Mouse (Mus musculus) retina, adult 2 months (tissue): ENCODE results near the gene Atg5.

Experiments
- DNase-seq: peaks from one replicate; pipeline ENCODE4 v3.0.0-alpha.2; 2012; ENCODE audit warnings: low read depth, low spot score

Atg5 gene

DNA sequence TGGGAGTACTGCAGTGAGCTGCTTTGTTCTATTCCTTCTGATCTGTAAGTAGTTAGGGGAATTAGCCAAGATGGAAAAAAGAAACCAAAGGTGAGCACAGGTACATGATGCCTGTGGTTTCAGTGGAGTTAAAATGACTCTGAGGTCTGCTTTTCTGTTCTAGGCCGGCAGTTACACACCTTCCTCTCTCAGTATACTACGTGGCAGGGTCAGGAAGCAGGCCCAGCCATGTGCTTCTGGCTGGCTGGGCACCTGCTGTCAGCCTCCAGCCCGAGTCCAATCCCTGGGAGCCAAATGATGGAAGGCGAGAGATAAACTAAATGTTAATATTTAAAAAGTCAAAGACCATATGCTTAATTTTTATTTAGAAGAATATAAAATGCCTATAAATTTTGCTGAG lies 85.3 kb downstream of the Atg5 start:
- DNase-seq: no peak

DNA sequence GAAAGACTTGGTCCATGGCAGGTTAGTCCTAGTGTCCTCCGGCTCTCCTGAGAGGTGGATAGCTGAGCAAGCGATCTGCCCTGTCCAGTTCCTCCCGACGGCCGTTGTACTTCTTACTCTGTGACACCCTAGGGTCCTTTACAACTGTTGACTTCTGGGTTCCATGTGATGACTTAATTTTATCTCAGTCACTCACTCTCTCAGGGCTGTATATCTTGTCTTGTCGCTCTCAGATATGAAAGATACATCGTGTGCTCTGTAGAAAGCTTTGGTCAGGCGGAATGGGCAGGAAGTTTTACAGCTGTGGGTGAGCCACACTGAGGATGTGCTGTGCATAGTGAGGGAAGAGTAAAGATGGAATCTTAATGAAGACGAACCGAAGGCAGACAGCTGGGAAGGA lies 86.2 kb downstream of the Atg5 start:
- DNase-seq: no peak

DNA sequence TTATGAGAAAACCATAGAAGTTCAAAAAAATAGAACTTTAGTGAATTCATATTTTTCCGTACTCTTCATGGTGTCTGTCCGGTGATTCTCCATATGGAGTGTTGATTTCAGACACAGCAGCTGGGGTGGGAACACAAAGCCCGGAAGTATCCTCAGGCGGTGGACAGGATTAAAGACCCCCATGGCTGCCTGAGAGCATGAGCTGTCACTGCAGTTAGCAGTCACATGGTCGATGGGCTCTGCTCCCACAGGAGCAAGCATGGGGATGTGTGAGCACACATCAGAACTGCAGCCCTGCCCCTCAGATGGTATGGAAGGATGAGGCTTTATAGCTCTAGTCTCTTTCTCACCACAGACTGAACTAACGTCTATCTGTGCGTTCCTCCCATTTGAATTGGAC lies 87.1 kb downstream of the Atg5 start:
- no peak for DNase-seq

DNA sequence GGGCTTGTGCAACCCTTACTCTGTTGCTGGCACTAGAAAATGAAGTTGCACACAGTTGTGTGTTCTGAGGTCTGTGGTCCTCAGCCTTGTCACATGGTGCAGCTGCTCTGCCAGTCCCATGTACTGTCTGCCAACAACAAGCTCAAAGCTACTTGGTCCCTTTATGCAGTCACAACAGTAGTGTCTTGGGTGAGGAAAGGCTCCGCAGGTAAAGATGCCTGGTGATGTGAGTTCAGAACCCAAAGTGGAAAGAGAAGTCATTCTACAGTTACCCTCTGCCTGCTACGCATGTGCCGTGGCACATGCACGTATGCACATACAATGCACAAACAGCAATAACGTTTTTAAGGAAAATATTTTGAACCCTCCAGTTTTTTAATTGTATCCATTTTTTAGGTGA lies 88.5 kb downstream of the Atg5 start:
- no peak for DNase-seq

DNA sequence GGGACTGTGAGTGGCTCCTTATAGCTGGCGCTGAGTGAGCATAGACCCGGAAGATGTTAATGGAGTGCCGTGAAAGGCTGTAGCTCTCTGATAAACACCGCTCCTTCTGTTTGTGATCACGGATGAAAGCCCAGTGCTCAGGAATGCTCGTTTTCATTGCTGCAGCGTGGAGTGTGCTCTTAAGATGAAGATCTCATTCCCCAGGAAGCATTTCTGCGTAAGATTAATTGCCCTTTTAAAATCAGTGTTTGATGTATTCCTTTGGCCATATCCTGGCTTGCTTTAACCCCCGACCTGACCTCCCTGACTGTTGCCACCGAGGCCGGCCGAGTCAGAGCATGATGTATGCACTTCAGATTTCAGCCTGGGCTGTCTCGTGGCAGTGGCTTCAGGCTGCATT lies 89.2 kb downstream of the Atg5 start:
- no peak for DNase-seq

DNA sequence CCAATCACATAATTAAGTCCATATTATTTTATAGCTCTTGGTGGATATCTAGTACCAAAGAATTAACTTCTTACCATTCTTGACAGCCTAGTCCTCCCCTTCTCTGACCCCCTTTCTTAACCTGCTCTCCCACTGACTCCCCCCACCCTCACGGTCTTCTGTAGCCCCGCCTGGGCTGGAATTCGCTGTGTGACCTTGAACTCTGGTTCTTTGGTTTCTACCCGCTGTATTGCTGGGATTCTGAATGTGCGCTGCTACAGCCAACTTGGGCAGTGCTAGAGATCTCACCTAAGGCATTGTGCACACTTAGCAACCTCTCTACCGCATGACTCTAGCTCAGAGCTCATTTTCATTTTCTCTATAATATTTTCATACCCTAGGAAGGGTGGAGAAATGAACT lies 90.7 kb downstream of the Atg5 start:
- DNase-seq: no peak

DNA sequence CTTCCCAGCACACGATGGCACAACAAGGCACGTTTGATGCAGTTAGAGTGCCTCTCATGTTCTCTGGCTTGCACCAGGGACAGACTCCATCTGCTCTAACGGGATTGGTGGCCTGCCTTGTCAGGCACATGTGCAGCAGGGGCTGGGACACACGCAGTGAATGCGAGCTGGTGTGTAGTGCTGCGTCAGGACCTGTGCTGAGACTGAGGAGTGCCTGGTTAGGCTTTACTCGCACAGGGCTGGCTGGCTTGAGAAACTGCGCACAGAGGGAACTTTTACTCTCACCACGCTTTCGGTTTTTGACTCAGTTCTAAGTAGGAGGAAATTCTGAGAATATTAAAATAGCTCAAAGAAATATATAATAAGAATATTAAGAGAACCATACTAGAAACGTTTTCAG lies 92.5 kb downstream of the Atg5 start:
- DNase-seq: no peak

DNA sequence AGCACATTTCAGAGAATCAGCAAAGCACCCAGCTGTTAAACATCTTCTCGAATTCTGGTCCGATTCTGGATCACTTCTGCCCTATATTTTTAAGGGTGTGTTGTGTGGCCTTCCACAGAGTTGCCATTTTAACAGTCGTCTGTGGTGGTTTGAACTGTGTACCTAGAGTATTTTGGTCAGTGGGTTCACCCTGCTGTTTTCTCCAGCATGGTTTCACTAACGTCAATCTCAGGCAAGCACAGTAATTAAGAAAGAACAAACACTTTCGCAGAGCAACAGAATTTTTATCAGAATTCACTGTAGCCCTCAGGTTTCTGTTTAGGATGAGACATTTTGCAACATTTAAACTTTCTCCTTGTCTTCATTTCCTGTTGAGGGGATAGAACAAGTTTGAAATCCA lies 94.3 kb downstream of the Atg5 start:
- no peak for DNase-seq

DNA sequence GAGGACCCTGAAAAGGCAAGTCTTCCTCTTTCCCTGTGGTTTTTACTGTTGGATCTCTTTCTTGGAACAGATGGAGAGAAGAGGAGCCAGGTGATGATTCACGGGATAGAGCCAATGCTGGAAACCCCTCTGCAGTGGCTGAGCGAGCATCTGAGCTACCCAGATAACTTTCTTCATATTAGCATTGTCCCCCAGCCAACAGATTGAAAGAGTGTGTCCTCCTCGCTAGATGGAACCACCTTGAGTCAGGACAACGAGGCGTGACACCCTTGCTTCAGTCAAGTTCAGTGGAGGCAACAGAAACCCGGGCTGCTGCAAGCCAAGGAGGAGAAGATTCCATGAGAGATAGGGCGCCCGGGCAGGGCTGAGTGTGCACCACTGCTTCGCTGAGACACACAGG lies 94.7 kb downstream of the Atg5 start:
- DNase-seq: no peak

DNA sequence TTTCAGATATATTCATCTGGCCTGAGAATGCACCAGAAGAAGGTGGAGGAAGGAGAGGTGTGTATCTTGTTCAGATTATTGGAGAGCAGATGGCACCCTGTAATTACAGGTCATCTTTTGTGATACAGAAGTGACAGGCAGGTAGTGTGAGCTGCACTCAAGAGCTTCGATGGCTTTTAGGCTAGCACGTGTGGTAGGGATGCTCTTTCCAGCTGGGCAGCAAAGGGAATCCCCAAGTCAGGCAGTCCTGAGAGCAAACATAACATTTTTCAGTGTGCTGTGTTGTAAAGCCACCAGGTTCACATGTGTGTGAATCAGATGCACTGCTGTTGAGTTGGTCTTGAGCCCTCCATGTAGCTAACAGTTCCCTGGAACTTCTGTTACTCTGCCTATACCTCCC lies 98.0 kb downstream of the Atg5 start:
- no peak for DNase-seq

DNA sequence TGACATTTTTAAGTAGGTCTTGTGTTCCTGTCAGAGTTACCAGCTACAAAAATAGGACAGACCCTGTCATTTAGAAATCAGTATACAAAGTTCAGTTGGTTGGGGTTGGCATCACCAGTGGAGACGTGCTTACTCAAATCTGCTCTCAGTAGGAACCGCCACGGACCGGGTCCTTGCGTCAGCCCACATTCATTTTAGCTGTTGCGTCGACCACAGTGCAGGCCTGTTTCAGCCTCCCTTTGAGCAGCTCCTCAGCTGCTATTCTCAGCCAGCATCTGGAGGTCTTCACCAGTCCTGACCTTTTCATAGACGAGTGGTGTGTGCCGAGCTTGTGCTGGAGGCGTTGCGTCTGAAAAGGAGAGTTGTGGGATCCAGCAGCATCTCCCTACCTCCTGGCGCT lies 98.9 kb downstream of the Atg5 start:
- DNase-seq: no peak

DNA sequence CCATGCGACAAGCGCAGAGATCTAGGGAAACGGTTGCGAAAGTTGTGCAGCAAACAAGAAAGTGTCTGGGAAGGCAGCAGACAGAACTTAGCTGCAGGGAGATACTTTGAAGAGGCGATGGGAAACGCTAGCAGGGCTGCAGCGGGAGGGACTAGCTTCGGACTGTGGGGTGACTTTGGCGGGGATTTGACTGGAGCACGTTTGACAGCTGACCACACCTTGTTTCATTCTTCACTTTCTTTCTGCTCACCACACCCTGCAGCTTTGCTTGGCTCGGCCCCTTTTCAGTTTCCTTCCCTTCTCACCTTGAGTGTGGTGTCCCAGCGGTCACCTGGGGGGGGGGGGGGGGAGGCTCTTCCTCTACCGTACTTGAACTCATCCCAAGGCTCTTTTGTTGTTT lies 100.4 kb downstream of the Atg5 start:
- no peak for DNase-seq

DNA sequence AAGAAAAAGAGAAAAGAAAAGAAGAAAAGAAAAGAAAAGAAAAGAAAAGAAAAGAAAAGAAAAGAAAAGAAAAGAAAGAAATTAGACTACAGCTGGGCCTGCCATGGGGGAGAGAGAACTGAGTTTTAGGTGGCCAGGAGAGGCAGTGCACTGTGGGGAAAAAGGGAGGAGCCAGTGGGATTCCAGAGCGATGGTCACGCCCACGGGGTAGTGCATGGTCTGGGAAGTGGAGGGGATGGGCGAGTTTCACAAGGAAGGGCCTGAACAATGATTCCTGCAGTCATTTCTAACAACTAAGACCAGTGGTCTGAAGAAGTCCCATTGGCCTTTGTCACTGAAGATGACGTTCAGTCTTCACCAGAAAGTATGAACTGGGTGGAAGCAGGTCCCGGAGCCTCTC lies 102.5 kb downstream of the Atg5 start:
- no peak for DNase-seq

DNA sequence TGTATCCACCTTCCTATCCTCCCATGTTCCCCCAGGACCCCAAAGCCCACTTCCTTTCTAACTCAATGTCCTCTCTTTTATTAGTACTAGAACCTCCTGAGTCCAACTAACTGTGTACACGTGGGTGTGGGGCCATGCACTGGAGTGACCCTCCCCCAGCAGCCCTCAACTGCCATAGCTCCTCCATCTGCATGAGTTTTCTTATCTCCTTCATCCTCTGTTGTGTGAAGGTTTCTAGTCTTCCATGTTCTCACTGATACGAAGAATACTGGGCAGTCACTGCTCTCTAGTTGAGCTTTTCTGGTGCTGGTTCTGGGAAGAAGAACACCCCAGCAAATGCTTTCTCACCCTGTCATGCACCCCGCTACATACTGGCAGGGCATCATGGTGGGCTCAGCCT lies 104.1 kb downstream of the Atg5 start:
- DNase-seq: no peak

DNA sequence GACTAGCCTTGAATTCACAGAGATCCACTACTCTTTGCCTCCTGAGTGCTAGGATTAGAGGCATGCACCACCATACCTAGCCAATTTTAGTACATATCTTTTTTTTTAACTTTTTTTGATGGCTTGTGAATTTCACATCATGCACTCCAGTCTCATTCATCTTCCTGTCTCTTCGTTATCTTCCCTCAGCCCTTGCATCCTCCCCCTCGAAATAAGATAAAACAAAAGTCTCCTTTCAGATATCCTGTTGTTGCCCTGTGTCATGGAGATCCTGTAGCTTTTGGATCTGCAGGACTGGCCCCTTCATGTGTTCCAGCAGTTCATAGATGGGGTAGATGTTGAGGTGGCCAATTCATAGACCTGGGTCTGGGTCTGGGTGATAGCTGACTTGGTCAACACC lies 106.5 kb downstream of the Atg5 start:
- DNase-seq: no peak

DNA sequence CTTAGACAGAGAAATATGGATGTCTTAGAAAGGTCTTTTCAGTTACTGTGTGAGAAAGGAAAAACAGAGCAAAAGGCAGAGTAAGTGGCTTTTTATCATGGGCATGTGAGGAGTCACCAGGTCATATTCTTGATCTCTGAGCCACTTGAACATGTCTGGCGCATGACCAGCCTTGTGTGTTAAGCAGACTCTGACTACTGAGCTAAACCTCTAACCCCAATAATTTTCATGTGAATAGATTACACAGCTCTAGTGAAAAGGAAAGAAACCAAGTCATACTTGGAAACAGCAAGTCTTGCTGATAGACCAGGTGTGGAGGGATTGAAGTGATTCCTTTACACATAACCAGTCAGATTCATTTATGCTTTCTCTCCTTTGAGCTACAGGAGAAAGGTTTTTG lies 107.3 kb downstream of the Atg5 start:
- DNase-seq: no peak

DNA sequence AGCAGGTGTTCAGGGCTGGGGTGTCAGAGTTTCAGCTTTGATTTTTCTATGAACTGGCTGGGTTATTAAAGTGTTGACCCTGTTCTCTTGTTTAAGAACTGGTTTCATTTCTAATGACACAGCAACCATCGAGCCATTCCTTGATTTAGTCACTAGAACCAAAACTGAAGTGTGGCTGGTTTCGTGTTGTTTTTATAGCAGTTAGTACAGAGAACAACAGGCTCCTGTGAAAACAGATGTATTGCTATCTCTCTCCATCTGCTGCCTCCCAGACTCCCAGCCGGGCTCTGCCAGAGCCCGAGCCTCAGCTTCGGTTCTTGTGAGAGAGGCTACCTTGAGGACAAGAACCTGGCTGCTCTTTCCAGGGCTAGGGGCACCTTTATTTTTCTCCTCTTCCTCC lies 109.7 kb downstream of the Atg5 start:
- DNase-seq: no peak

DNA sequence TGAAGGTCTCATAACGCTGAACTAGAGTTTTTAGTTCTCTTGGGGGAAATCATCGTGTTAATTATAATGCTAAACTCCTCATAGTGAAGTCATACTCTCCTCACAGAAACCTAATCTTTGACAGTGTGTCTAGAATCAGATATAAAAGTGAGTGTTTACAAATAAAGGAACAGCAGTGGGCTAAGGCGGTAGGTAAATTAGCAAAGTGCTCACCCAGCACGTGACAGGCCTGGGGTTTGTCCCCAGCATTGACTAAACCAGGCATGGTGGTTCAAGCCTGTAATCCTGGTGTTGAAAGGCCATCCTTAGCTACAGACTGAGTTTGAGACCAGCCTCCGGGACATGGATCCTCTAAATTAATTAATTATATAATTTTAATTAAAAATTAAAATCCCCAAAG lies 110.2 kb downstream of the Atg5 start:
- no peak for DNase-seq

DNA sequence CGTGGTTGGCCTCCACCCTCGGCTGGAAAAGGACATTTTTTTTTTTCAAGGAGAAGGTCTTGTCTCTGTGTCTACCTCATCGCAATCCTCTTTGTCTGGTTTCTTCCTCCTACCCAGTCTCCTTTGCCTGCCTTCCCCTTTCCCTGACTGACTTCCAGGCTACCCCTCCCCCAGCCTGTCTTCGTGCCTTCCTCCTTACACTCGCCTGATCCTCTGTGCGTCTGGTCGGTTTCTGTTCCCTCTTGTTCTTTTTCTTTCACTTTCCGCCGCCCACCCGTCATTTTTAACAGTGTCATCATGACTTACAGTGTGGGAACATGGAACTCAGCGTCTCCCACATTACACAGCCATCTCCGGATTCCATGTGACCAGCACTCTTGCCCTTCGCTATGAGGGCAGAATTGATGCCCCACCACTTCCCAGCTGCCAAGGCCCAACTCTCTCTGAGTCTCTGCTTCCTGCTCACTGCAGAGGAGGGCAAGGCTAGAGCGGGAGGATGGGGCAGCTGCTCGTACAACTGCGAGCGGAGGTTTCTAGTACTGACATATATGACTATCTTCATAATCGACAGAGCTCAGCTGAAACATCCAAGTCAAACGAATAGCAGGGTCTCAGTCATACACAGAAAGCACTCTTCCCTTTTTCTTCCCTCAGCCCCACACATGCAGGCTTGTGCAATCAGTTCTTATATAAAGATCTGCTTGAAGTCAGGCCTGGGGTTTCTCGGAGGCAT lies 112.5 kb downstream of the Atg5 start:
- no peak for DNase-seq

DNA sequence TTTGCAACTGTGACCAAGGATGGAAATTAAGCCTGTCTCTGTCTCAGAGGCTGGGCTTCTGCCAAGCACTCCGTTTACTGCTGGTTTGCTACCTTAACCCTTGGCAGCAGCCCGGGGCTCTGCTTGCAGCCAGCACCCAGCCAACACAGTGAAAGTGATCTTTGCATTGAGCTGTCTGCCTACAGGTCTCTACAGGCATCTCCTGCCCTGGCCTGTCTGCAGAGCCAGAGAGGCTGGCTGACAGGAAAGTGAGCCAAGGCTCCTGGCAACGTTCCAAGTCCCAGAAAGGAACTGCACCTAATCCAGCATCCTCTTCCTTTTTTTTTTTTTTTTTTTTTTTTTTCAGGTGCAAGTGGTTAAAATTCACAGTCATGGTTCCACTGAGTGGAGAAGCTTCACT lies 113.2 kb downstream of the Atg5 start:
- DNase-seq: no peak

DNA sequence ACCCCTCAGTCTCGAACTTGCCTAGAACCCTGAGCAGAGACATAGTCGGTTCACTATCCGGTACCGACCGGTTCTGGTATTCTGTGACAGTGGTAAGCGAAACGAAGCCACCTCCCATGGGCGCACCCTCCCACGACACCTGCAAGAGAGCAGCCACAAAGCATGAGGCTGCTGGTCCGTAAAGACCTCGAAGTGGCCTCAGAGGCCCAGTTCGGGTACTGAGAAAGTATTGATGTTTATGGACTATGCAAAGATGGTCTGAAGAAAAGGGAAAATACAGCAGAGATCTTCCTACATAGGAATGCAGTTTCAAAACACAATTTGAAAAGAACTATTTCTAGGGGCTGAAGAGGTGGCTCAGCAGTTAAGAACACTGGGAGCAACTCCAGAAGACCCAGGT lies 113.8 kb downstream of the Atg5 start:
- DNase-seq: no peak

DNA sequence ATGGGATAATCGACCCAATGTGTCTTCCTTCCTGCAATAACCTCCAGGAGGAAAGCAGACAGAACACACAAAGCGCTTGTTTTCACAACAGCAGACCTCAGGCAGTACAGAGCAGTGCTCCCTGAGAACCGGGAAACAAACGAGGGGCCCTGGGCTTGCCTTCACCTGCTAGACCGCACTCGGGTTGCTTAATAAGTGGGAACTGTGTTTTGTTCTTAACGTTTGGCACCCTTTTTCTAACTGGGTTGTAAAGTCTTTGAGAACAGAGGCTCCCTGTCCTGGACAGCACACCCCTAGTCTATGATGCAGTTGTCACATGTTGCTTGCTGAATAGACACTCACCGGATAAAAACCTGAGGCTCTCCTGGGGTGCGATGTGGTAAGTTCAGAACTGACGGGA lies 115.1 kb downstream of the Atg5 start:
- no peak for DNase-seq

DNA sequence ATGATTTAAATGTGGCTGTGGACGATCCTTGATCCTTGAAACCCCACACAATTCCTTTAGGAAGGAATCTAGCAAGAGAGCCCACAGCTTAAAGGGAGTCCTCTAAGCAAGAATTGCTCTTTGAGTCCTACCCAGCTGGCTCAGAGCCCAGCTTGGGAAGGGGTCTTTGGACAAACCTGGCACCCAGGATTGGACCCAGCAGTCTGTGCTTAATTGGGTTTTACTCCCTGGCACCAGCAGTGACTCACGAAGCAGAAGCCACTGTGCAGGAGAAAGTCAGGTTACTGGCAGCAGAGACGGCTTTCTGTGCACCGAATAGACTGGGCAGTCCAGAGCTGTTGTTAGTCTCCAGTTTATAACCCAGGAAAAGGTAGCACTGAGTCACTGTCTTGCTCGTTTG lies 117.1 kb downstream of the Atg5 start:
- no peak for DNase-seq

DNA sequence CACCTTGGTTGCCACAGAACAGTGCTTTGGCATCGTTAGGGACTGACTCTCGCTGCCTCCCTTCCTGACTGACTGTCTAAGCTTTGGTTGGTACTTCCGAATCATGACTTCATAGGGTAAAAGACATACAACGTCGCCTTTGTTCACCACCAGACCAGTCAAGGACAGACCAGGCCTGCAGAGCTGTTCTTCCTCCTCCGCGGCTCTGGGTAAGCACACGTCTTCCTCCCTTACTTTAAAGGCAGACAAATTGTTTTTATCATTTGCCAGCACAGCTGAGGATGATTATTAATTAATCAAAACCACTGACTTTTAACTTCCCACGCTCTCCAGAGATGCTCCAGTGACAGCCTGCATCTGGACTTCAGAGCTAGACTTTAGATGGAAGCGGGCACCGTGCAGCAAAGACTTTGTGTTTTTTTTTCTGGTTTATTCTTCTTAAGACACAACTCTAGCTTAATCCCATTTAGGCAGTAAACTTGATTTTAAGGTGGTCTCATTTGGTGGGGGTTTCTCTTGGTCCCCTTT lies 120.6 kb downstream of the Atg5 start:
- DNase-seq: no peak
